Mouse (Mus musculus) fibroblast of lung, adult 2 months (primary cell): ENCODE results near the gene Antxr2.
A peak's percentile ranks its signal among the peaks of the same experiment; 100 is the strongest.

Experiments
- DNase-seq: peaks from one replicate; pipeline ENCODE4 v3.0.0-alpha.2; 2011; ENCODE audit warnings: low read depth

Gene Antxr2

GRCm38 (mm10) chr5:97837333-97837732 is 193.5 kb downstream of the Antxr2 start:
- no peak for DNase-seq

GRCm38 (mm10) chr5:97835418-97835817 is 195.4 kb downstream of the Antxr2 start:
- no peak for DNase-seq

GRCm38 (mm10) chr5:97834770-97835169 is 196.1 kb downstream of the Antxr2 start:
- DNase-seq: peak; percentile 40
